Mouse (Mus musculus) limb, embryonic 14.5 days (tissue): ENCODE measurements around the gene Dnajb8. TPM values are rescaled to one million over a fixed set of nuclear protein-coding genes. Genes with fewer than 3 reads are reported as not detected.

Experiments
- ATAC-seq: fragments of 200-750 bp; cut with Nextera tagmentation; 2 replicates; pipeline ENCODE4 v1.8.0; 2017; ENCODE audit warnings: low read depth, moderate number of reproducible peaks, moderate TSS enrichment; ENCODE audit not compliant: low FRiP score
- DNase-seq: peaks from one replicate; pipeline ENCODE4 v3.0.0-alpha.2; 2015; ENCODE audit warnings: low spot score
- H3K27ac ChIP-seq: fragments of 300-500 bp; sonication (generic); replicated peaks from 2 replicates; pipeline ENCODE4 v1.5.1; 2014; ENCODE audit warnings: low read depth, mild to moderate bottlenecking, low read length, moderate library complexity, mixed read lengths
- H3K27me3 ChIP-seq: fragments of 300-500 bp; sonication (generic); 2 replicates; pipeline ENCODE4 v1.6.1; 2014; ENCODE audit warnings: low read length, mixed read lengths; ENCODE audit not compliant: control insufficient read depth, insufficient read depth
- H3K36me3 ChIP-seq: fragments of 300-500 bp; sonication (generic); 2 replicates; pipeline ENCODE4 v1.6.1; 2014; ENCODE audit warnings: mild to moderate bottlenecking, low read length, moderate library complexity, mixed read lengths; ENCODE audit not compliant: control insufficient read depth, insufficient read depth
- H3K4me1 ChIP-seq: fragments of 300-500 bp; sonication (generic); 2 replicates; pipeline ENCODE4 v1.6.1; 2014; ENCODE audit warnings: antibody characterized with exemption, low read length, mixed read lengths; ENCODE audit not compliant: control insufficient read depth, insufficient read depth
- H3K4me2 ChIP-seq: fragments of 300-500 bp; sonication (generic); replicated peaks from 2 replicates; pipeline ENCODE4 v1.6.1; 2014; ENCODE audit warnings: low read depth, mild to moderate bottlenecking, low read length, moderate library complexity; ENCODE audit not compliant: severe bottlenecking
- H3K4me3 ChIP-seq: fragments of 300-500 bp; sonication (generic); replicated peaks from 2 replicates; pipeline ENCODE4 v1.5.1; 2014; ENCODE audit warnings: low read length
- H3K9ac ChIP-seq: fragments of 300-500 bp; sonication (generic); 2 replicates; pipeline ENCODE4 v1.6.1; 2014; ENCODE audit warnings: mild to moderate bottlenecking, low read depth, low read length, moderate library complexity; ENCODE audit not compliant: severe bottlenecking
- H3K9me3 ChIP-seq: fragments of 300-500 bp; sonication (generic); 2 replicates; pipeline ENCODE4 v1.6.1; 2016; ENCODE audit warnings: low read length; ENCODE audit not compliant: control insufficient read depth
- POLR2A ChIP-seq: fragments of 200-500 bp; IDR thresholded peaks from 2 replicates; pipeline ENCODE4 v1.8.0; 2012; ENCODE audit warnings: inconsistent platforms, mild to moderate bottlenecking, moderate library complexity, borderline replicate concordance; ENCODE audit not compliant: insufficient read depth, insufficient read length; ENCODE audit errors: extremely low read depth
- WGBS: fragments of 180-500 bp; shearing (Covaris S2); extraction: QIAGEN DNeasy Blood & Tissue Kit; methylation state at CpG from one replicate; pipeline ENCODE4 v1.1.7; 2014; 5-methylcytosine and 5-hydroxymethylcytosine counted together
- polyA plus RNA-seq, 2 experiments: library from polyadenylated mRNA; depleted of rRNA in 1 of 2; stranded (reverse) in 1 of 2; unstranded in 1 of 2; fragments of >200 nt; fragmentation: Nextera tagmentation in 1 of 2; extraction: Ambion mirVana in 1 of 2; gene quantifications; 2 replicates each; pipeline versions ENCODE4 v1.2.1 to v1.2.3; 2012 to 2014

Gene Dnajb8
- polyA plus RNA-seq, 2 experiments = not detected

GRCm38 (mm10) chr6:88267068-88267467 lies 45.0 kb downstream of the Dnajb8 start:
- H3K36me3 ChIP-seq = 0 out of 2 replicates have a peak, but pooled peaks cover 4% of the 10 kb centered on the region
- 85% methylated on average over 3 of the region's 3 CpGs for WGBS
- no peak overlapping the region for H3K27ac ChIP-seq
- H3K27me3 ChIP-seq = no peaks in the 10 kb centered on the region
- no peaks in the 10 kb centered on the region for H3K9me3 ChIP-seq
- DNase-seq = no peak
- peaks cover 5% of the 10 kb centered on the region; the same call in 1 of the 2 replicates for H3K4me1 ChIP-seq
- ATAC-seq = no peak
- TF ChIP-seq POLR2A = no peak
- H3K4me3 ChIP-seq = no peak overlapping the region
- H3K9ac ChIP-seq = no peak overlapping the region
- no peak overlapping the region for H3K4me2 ChIP-seq

DNA sequence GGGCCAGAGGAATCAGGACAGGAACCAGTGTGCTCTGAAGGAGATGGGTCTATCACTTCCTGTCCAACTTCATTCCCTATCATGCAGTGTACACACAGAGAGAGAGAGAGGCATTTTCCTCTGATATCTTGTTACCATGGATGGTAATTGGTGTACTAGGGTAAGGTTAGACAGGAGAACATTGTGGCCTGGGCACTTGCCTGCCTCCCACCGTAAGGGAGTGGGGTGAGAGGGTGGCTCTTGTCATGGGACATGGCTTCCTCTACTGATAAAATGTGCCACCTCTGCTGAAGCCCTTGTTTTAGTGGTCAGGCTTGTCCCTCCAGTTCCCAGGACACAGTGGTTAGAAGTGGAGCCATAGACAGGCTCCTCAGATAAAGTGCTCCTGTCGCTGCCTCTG lies 45.9 kb downstream of the Dnajb8 start:
- H3K9me3 ChIP-seq = no peaks in the 10 kb centered on the region
- H3K27ac ChIP-seq = no peak overlapping the region
- 0 out of 2 replicates have a peak, but pooled peaks cover 4% of the 10 kb centered on the region for H3K36me3 ChIP-seq
- no peak overlapping the region for H3K9ac ChIP-seq
- H3K4me3 ChIP-seq = no peak overlapping the region
- peaks cover 10% of the 10 kb centered on the region; the same call in 1 of the 2 replicates for H3K4me1 ChIP-seq
- no peak overlapping the region for H3K4me2 ChIP-seq
- 81% methylated on average over 2 of the region's 2 CpGs for WGBS
- DNase-seq (no peak), ATAC-seq (no peak)
- TF ChIP-seq POLR2A = no peak
- no peaks in the 10 kb centered on the region for H3K27me3 ChIP-seq

DNA sequence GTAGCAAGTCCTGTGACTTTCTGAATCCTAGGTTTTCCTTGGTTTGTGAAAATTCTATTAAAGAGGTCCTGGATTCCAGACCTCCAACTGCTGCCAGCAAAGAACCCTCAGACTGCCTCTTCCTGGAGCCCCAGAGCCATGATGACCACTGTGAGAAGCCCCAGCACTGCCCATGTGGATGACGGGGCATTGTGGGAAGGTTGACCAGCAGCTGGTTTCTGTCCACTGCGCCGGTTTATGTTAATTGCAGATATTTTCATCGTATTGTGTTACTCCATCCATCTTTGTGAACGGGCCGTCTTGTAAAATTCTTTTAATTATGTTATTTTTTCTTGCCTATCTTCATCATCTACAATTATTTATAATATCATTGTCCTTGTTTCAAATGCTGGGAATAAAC lies 52.6 kb downstream of the Dnajb8 start:
- no peak for ATAC-seq

GRCm38 (mm10) chr6:88276221-88276620 lies 54.2 kb downstream of the Dnajb8 start:
- Histone ChIP-seq H3K36me3 (peaks cover 3% of the 10 kb centered on the region; the same call in 1 of the 2 replicates), H3K9ac (no peak overlapping the region), H3K4me2 (no peak overlapping the region), H3K9me3 (no peaks in the 10 kb centered on the region), H3K27me3 (no peaks in the 10 kb centered on the region), H3K4me1 (peaks cover 10% of the 10 kb centered on the region; the same call in 1 of the 2 replicates), H3K27ac (no peak overlapping the region), H3K4me3 (no peak overlapping the region)
- WGBS = 80% methylated on average over 4 of the region's 4 CpGs
- no peak for TF ChIP-seq POLR2A
- ATAC-seq = no peak
- no peak for DNase-seq

More for the DNA sequence above, 52.6 kb downstream of the Dnajb8 start:
- Histone ChIP-seq H3K4me2 (no peak overlapping the region), H3K4me3 (no peak overlapping the region), H3K27ac (no peak overlapping the region), H3K9ac (no peak overlapping the region), H3K4me1 (peaks cover 10% of the 10 kb centered on the region; the same call in 1 of the 2 replicates), H3K9me3 (no peaks in the 10 kb centered on the region), H3K27me3 (no peaks in the 10 kb centered on the region), H3K36me3 (peaks cover 4% of the 10 kb centered on the region; the same call in 1 of the 2 replicates)
- TF ChIP-seq POLR2A = no peak
- DNase-seq = no peak
- WGBS = 84% methylated on average over 6 of the region's 6 CpGs

DNA sequence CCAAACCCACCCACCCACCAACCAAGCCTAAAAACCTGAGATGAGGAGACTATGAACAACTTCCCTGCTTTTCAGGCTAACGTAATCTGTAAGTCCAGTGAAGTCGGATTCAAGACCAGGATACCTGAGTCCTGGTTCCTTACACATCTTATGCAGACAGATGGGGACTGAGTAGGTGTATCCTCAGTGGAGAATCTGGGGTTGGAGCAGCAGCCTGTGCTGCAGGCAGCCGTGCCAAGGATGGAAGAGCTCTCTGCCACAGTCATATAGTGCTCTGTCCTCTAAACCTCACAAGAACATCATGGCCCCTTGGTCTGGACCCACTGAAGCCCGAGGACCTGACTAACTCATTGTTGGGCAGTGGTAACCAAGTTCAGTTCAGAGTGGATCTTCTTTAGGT lies 55.2 kb downstream of the Dnajb8 start:
- no peak for TF ChIP-seq POLR2A
- no peak for DNase-seq
- 0 out of 2 replicates have a peak, but pooled peaks cover 4% of the 10 kb centered on the region for H3K4me1 ChIP-seq
- H3K4me3 ChIP-seq = no peak overlapping the region
- WGBS = 92% methylated on average over 4 of the region's 4 CpGs
- H3K9ac ChIP-seq = no peak overlapping the region
- H3K36me3 ChIP-seq = peaks cover 3% of the 10 kb centered on the region; the same call in 1 of the 2 replicates
- no peaks in the 10 kb centered on the region for H3K9me3 ChIP-seq
- H3K4me2 ChIP-seq = no peak overlapping the region
- H3K27me3 ChIP-seq = no peaks in the 10 kb centered on the region
- ATAC-seq = no peak
- no peak overlapping the region for H3K27ac ChIP-seq

DNA sequence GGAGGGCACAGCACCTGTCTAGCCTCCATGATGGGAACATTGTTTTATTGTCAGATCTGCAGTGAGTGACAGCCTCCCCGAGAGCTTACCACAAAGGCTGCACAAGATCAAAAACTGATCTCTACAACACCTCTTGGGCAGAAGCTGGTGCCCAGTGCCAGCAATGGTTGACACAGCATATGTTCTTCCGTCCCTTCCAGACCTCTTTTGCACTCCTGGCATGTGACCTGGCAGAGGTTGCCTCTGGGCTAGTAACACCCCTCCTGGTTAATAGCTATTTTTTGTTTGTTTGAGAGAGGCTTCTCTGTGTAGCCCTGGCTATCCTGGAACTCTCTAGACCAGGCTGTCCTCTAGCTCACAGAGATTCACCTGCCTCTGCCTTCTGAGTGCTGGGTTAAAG lies 56.1 kb downstream of the Dnajb8 start:
- Histone ChIP-seq H3K4me1 (no peaks in the 10 kb centered on the region), H3K27me3 (no peaks in the 10 kb centered on the region), H3K4me3 (no peak overlapping the region), H3K4me2 (no peak overlapping the region), H3K9ac (no peak overlapping the region), H3K9me3 (no peaks in the 10 kb centered on the region), H3K36me3 (peaks cover 3% of the 10 kb centered on the region; the same call in 1 of the 2 replicates), H3K27ac (no peak overlapping the region)
- TF ChIP-seq POLR2A = no peak
- ATAC-seq (no peak), DNase-seq (no peak)
- WGBS = 87% methylated on average over 2 of the region's 2 CpGs
